Mouse (Mus musculus) cerebellum, adult 2 months (tissue): ENCODE measurements around the gene Rai1.

ENCODE experiments used
- CTCF ChIP-seq: fragments of 200-500 bp; IDR thresholded peaks from 2 replicates; pipeline ENCODE4 v1.5.1; 2011; ENCODE audit warnings: low read depth, mild to moderate bottlenecking, control low read depth, low read length, moderate library complexity, borderline replicate concordance; ENCODE audit not compliant: insufficient read depth
- POLR2A ChIP-seq: fragments of 200-500 bp; IDR thresholded peaks from 2 replicates; pipeline ENCODE4 v1.6.1; 2011; ENCODE audit warnings: low read length, control low read depth, borderline replicate concordance; ENCODE audit not compliant: insufficient read depth

- TF ChIP-seq CTCF (no peak), POLR2A (no peak)
Measured at GRCm38 (mm10) chr11:60090696-60091421, 14.0 kb upstream of the Rai1 start.
